Mouse (Mus musculus): ENCODE data around the gene Pank2.

- TF ChIP-seq CTCF (IDR thresholded peaks at IDR 0.05; ENCODE audit: low read depth) (no peak), EP300 (optimal IDR thresholded peaks at IDR 0.05) (no peak)
These were observed 46.1 kb upstream of the Pank2 start for GRCm38 (mm10) chr2:131215941-131216858.

All from stomach, postnatal 0 days (tissue).